Mouse (Mus musculus) erythroblast, adult 5-6 weeks (primary cell): ENCODE measurements at regions not wholly inside any gene's neighbourhood (a gene's known extent, or its start where the extent isn't known, plus 50 kb on each side); places are given as distances from the start of the nearest gene placed in this dataset.

Experiments
- ATAC-seq: replicated peaks from 2 replicates; pipeline ENCODE4 v1.8.0; 2016; ENCODE audit warnings: moderate number of reproducible peaks, mild to moderate bottlenecking, moderate TSS enrichment, inconsistent platforms; ENCODE audit not compliant: poor library complexity, low FRiP score, severe bottlenecking

DNA sequence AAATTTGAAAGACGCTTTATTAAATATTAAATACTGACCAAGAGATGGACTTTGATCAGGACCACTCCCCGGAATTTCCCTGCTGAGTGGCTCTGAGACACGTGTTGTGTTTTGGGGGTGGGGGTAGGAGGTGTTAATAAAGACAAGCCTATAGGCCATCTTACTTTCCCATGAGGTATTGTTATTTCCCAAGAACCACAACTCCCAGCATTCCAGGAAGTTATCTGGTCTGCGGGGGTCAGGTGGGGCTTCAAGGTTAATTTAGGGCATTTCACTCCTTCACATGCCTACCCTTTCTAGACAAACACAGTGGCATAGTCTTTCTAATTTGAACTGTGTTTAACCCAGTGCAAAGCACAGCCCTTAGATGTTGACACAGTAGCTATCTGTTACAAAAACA lies 209.0 kb downstream of the Ktn1 start:
- ATAC-seq, result no peak

DNA sequence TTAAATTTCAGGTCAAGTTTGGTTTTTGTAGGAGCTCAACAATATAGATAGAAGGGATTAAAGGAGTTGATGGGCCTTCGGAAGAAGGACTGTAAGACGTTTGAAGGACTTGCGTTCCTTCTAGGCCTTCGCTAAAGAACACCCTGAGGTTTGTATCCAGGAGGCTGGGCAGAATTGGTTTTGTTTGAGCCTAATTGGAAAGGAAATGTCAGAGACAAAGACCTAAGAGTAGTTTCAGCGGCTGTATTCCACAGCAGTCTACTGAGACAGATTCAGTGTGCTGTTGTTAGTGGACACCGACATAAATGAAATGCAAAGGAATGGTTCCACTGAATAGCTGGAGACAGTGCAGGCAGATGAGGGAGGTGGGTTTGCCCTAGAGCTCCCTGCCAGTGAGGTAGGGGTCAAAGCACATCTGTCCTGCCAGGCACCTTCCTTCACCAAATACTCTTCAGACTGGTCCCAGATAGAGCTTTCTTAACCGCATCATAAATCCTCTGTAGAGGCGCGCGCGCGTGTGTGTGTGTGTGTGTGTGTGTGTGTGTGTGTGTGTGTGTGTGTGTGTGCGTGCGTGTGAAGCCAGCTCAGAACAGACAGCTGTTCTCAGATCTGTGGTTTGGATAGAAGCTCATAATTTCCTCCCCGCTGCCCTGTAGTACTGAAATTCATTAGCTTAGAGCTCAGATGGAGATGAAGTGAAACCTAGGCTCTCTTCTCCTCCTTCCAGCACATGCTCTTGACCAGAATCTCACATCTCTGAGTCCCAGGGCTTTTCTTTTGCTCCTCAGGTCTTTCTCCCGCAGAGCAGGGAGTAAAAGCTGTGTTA lies 209.7 kb downstream of the Ktn1 start:
- no peak for ATAC-seq

DNA sequence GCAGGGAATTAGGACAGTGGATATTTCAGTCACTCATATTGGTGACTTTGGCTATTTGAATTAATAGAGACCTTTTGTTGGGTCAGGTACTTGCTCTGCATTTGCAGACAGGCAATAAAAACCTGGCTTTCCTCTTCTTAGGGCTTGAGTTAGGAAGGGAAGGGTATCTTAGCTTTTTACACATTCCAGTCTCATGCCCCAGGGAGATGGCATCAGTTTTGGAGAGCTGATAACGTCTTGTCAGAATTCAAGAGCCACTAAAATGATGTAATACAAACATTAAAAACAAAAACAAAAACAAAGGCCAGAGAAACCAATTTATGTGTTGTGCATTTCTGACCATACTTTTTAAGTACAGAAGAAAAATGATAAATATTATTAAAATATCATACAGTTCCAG lies 214.3 kb downstream of the Ktn1 start:
- no peak for ATAC-seq

GRCm38 (mm10) chr14:47863067-47863466 lies 214.8 kb downstream of the Ktn1 start:
- ATAC-seq, result no peak

GRCm38 (mm10) chr14:47863701-47864100 lies 215.5 kb downstream of the Ktn1 start:
- no peak for ATAC-seq

DNA sequence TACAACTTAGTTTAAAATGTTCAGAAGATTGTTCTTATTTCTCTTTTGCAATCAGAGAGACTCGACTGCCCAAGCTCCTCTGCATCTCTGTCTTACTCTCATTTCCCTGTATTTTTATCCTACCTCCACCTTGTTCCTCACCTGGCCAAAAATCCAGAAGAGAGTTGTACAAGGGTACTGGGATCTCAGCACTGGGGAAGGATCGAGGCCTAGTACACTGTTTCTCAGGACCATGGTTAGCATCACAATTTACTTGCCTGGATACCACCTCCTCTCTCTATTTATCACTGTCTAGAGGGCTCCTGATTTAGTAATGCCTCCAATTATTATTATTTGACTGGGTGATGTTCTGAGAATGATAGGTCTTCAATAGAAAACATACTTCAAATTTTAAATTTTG lies 218.8 kb downstream of the Ktn1 start:
- no peak for ATAC-seq

- no peak for ATAC-seq
Observed at GRCm38 (mm10) chr14:47868258-47868780, 220.1 kb downstream of the Ktn1 start.

DNA sequence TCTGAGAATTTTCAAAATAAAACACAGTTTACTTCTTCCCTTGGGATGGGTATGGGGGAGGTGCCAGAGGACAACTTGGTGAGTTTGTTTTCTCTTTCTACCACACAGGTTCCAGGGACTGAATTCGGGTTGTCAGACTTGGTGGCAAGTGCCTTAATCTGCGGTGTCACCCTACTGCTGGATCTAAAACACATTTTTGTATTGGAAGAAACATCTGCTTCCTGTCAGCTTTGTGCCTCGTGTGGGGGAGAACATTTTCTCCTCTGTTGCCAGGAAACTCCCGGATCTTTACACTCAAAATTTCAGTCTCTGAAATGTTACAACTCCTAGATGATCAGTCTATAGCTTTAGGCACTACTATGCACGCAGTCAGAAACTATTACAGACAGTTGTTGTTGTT lies 228.3 kb downstream of the Ktn1 start:
- no peak for ATAC-seq

DNA sequence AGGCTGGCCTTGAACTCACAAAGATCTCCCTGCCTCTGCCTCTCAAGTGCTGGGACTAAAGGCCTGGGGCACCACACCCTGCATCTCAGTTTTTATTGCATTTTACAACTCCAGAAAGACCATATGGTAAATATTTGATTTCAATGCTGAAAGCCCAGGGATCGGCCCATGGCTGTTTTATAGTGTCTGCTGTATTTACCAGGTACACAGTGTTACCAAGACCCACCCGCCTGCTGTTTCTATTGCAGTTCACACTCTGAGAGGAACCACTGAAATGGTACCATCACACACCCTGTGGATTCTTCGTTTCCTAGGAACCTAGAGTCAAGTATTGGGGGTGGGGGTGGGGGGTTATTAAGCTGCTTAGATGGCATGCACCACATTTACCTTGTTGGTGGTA lies 228.9 kb downstream of the Ktn1 start:
- ATAC-seq, result no peak

DNA sequence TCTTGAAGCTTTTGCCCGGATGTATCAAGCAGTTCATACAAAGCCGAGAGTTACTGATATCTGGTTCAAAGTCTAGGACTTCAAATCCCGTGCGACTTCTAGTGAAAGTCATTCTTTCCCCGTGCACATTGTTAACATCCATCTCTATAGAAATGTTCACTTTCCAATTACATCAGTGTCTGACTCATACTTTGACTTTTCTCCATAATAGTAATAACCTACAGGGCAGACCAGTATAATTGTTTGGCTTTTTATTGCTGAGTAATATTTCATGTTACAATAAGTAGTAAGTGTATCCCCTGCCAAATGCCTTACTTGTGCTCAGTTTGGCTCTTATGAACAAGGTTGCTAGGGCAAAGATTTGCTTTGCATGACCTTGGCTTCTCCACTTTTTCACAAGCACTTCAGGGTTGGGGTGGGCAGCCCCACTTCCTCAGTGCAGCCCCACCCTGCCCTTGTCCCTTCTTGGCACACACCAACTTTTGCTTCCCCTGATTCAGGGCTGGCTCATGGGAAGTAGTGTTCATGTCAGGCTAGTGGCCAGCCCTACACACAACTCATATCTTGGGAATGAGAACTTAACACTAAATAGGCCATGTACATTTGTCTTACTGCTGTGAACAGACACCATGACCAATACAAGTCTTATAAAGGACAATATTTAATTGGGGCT lies 229.7 kb downstream of the Ktn1 start:
- no peak for ATAC-seq

DNA sequence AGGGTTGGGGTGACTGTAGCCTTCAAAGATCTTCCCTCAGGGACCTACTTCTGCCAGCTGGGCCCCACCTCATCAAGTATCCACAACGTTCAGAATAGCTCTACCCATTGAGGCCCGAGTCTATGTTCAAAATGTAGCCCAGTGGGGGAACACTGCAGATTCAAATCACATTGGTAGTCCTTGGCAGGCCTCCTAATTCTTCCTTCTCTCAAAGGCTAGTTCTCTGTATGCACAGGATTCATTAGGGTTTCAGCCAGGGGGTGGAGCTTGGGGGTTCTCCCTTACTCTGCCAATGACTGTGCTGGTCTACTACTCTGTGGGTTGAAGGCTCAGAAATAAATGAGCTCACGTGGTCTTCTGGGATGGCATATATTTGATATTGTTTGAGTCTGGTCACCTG lies 235.3 kb upstream of the Peli2 start:
- no peak for ATAC-seq

DNA sequence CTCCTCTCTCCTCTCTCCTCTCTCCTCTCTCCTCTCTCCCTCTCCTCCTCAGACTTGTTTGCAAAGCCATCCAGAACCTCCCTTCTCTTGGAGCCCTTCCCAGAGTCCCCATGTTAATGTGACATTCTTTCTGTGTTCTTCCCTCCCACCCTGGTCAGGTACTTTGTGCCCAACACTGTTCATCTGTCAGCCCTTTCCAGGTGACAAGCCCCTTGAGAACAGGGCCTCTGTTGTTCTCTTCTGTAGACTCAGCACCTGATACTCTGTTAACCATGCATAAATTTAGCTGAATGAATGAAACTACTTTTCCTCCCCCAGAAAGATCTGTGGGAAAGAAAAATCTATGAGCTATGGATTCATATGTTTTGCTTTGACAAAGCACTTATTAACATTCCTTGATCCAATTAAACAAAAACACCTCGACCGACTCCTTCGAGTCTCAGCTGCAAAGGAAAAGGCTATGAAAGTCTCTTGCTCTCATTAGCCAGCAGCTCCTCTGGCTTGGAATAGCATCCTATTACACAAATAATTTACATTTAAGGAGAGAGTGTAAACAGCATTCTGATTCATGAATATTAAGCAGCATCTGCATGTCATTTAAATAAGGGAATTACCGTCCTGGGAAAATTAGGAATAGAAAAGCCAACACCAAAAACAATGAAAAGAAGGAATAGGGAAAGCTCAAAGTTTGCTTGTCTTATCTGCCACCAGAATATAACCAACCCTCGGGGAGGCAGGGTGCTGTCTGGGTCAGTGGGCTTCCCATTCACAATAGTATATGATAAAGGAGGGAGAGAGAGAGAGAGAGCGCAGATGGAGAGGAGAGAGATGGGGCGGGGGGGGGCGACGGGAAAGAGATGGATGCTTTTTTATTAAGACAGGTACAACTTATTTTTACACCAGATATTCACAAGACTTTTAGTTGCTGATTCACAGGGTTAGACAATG lies 230.1 kb upstream of the Peli2 start:
- no peak for ATAC-seq

- no peak for ATAC-seq
Observed at GRCm38 (mm10) chr14:47896581-47896980, 224.0 kb upstream of the Peli2 start.

DNA sequence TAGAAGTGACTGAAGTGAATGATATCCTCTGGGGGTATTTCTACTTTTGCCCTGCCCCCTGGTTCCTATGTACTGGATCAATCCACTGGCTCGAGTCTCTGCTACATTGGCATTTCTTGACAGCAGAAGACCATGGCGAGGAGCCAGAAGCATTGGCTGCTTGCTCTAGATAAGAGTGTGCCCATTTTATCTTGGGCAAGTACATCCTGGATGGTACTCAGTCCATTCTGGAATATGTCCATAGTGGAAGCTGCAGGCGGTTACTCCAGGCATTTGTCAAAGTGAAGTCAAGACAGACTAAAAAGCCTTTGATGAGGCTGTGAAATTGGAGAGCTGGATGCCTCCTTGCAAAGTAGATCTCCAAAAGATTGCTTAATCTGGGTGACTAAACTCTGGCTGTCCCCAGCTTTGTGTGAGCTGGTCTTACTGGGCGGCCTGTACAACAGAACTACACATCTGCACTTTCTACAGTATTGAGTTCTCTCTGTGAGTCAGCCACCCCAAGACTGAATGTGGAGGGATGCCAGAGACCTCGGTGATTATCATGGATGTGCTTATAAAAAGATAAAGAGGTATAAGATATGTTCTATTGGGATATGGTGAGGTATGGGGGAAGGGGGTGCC lies 222.6 kb upstream of the Peli2 start:
- ATAC-seq, result peak; percentile 62

DNA sequence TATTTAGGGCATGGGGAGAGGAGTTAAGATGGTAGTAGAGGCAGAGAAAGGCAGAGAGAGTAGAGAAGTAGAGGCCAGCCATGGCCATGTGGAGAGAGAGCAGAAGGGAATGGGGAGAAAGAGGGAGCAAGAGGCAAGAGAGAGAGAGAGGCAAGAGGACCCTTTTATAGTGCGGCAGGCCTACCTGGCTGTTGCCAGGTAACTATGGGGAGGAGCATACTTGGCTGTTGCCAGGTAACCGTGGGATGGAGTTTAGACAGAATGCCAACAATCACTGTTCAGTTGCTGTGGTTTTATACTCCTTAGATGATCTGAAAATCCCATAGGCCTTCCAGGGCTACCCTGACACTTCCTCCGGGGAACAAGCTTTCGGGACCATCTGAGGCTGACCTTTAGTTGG lies 222.0 kb upstream of the Peli2 start:
- ATAC-seq, result no peak

GRCm38 (mm10) chr14:47905334-47905733 lies 215.3 kb upstream of the Peli2 start:
- no peak for ATAC-seq

- ATAC-seq, result no peak
Observed at GRCm38 (mm10) chr14:47909129-47909528, 211.5 kb upstream of the Peli2 start.

- ATAC-seq, result no peak
Observed at GRCm38 (mm10) chr14:47910741-47911295, 209.8 kb upstream of the Peli2 start.
